Mouse (Mus musculus): ENCODE measurements around the gene Il3ra. TPM values are rescaled to one million over a fixed set of nuclear protein-coding genes. Genes with fewer than 3 reads are reported as not detected.
A peak's percentile ranks its signal among the peaks of the same experiment; 100 is the strongest.

Gene Il3ra
- total RNA-seq (2014; fragmentation: Nextera tagmentation) (2.7 and 7.4 TPM in 2 replicates), total RNA-seq (2017) (10.4 and 11.2 TPM in 2 replicates), polyA plus RNA-seq (2012) (97.2 and 105 TPM in 2 replicates)

- ATAC-seq (ENCODE audit: extremely low read depth, insufficient number of reproducible peaks, low FRiP score, poor library complexity, severe bottlenecking) (peak; percentile 59), DNase-seq (ENCODE audit: low spot score) (peak; percentile 77)
- H3K36me3 ChIP-seq (replicated peaks): peaks cover 37% of the 10 kb centered on the region
- H3K4me3 ChIP-seq (ENCODE audit: low read depth, low read length): peak within 1 kb of the TSS; percentile 79
- H3K9me3 ChIP-seq (replicated peaks): peaks cover 45% of the 10 kb centered on the region
- H3K27me3 ChIP-seq (ENCODE audit: insufficient read depth, low read length): no peaks in the 10 kb centered on the region
- TF ChIP-seq POLR2AphosphoS5 (IDR thresholded peaks at IDR 0.05; ENCODE audit: insufficient replicate concordance, low read depth, low read length) (no peak), CTCF (IDR thresholded peaks at IDR 0.05; ENCODE audit: low read depth, low read length) (no peak), TAL1 (conservative IDR thresholded peaks at IDR 0.05; ENCODE audit: low read depth, low read length) (no peak), GATA2 (IDR thresholded peaks at IDR 0.05; ENCODE audit: borderline replicate concordance, low read depth, low read length) (no peak), GATA1 (IDR thresholded peaks at IDR 0.05; ENCODE audit: borderline replicate concordance, low read length) (no peak)
- peaks cover 16% of the 10 kb centered on the region for H3K4me1 ChIP-seq (ENCODE audit: insufficient read depth, low read depth, low read length)
Measured at GRCm38 (mm10) chr14:14345948-14346812, at the start of gene Il3ra. Il3ra (plus strand) TSS chr14:14346275.

- no peak for ATAC-seq (ENCODE audit: extremely low read depth, insufficient number of reproducible peaks, low FRiP score, poor library complexity, severe bottlenecking)
- Histone ChIP-seq H3K9me3 (replicated peaks) (no peaks in the 10 kb centered on the region), H3K4me3 (ENCODE audit: low read depth, low read length) (no peak overlapping the region), H3K27me3 (ENCODE audit: insufficient read depth, low read length) (peaks cover 3% of the 10 kb centered on the region; the same call in 1 of the 2 replicates), H3K36me3 (replicated peaks) (no peaks in the 10 kb centered on the region), H3K4me1 (ENCODE audit: insufficient read depth, low read depth, low read length) (no peaks in the 10 kb centered on the region)
- TF ChIP-seq TAL1 (conservative IDR thresholded peaks at IDR 0.05; ENCODE audit: low read depth, low read length) (no peak), GATA1 (IDR thresholded peaks at IDR 0.05; ENCODE audit: borderline replicate concordance, low read length) (no peak), CTCF (IDR thresholded peaks at IDR 0.05; ENCODE audit: low read depth, low read length) (no peak), POLR2AphosphoS5 (IDR thresholded peaks at IDR 0.05; ENCODE audit: insufficient replicate concordance, low read depth, low read length) (no peak), GATA2 (IDR thresholded peaks at IDR 0.05; ENCODE audit: borderline replicate concordance, low read depth, low read length) (no peak)
- DNase-seq (ENCODE audit: low spot score): no peak
Measured at GRCm38 (mm10) chr14:14308938-14309337, 37.1 kb upstream of the Il3ra start.

GRCm38 (mm10) chr14:14309416-14309815 lies 36.7 kb upstream of the Il3ra start:
- H3K4me1 ChIP-seq (ENCODE audit: insufficient read depth, low read depth, low read length): no peaks in the 10 kb centered on the region
- no peak for TF ChIP-seq TAL1 (conservative IDR thresholded peaks at IDR 0.05; ENCODE audit: low read depth, low read length)
- no peak for TF ChIP-seq CTCF (IDR thresholded peaks at IDR 0.05; ENCODE audit: low read depth, low read length)
- no peak for TF ChIP-seq GATA1 (IDR thresholded peaks at IDR 0.05; ENCODE audit: borderline replicate concordance, low read length)
- no peak for TF ChIP-seq POLR2AphosphoS5 (IDR thresholded peaks at IDR 0.05; ENCODE audit: insufficient replicate concordance, low read depth, low read length)
- H3K9me3 ChIP-seq (replicated peaks): no peaks in the 10 kb centered on the region
- ATAC-seq (ENCODE audit: extremely low read depth, insufficient number of reproducible peaks, low FRiP score, poor library complexity, severe bottlenecking) (no peak), DNase-seq (ENCODE audit: low spot score) (no peak)
- H3K4me3 ChIP-seq (ENCODE audit: low read depth, low read length): no peak overlapping the region
- H3K27me3 ChIP-seq (ENCODE audit: insufficient read depth, low read length): peaks cover 3% of the 10 kb centered on the region; the same call in 1 of the 2 replicates
- no peaks in the 10 kb centered on the region for H3K36me3 ChIP-seq (replicated peaks)

GRCm38 (mm10) chr14:14322528-14322927 lies 23.5 kb upstream of the Il3ra start, which contains the start of gene Olfr31:
Olfr31 (plus strand) TSS chr14:14322828.
- no peaks in the 10 kb centered on the region for H3K36me3 ChIP-seq (replicated peaks)
- 0 out of 2 replicates have a peak, but pooled peaks cover 3% of the 10 kb centered on the region for H3K27me3 ChIP-seq (ENCODE audit: insufficient read depth, low read length)
- no peaks in the 10 kb centered on the region for H3K9me3 ChIP-seq (replicated peaks)
- no peak for DNase-seq (ENCODE audit: low spot score)
- no peak for ATAC-seq (ENCODE audit: extremely low read depth, insufficient number of reproducible peaks, low FRiP score, poor library complexity, severe bottlenecking)
- H3K4me3 ChIP-seq (ENCODE audit: low read depth, low read length): no peak within 1 kb of the TSS
- no peak for TF ChIP-seq CTCF (IDR thresholded peaks at IDR 0.05; ENCODE audit: low read depth, low read length)
- no peak for TF ChIP-seq GATA1 (IDR thresholded peaks at IDR 0.05; ENCODE audit: borderline replicate concordance, low read length)
- no peak for TF ChIP-seq POLR2AphosphoS5 (IDR thresholded peaks at IDR 0.05; ENCODE audit: insufficient replicate concordance, low read depth, low read length)
- TF ChIP-seq GATA2 (IDR thresholded peaks at IDR 0.05; ENCODE audit: borderline replicate concordance, low read depth, low read length): no peak
- no peak for TF ChIP-seq TAL1 (conservative IDR thresholded peaks at IDR 0.05; ENCODE audit: low read depth, low read length)
- H3K4me1 ChIP-seq (ENCODE audit: insufficient read depth, low read depth, low read length): no peaks in the 10 kb centered on the region

GRCm38 (mm10) chr14:14345113-14345871 lies 783 bp upstream of the Il3ra start:
- Histone ChIP-seq H3K9me3 (replicated peaks) (peaks cover 36% of the 10 kb centered on the region), H3K36me3 (replicated peaks) (peaks cover 28% of the 10 kb centered on the region), H3K4me3 (ENCODE audit: low read depth, low read length) (peak overlapping the region; percentile 79), H3K4me1 (ENCODE audit: insufficient read depth, low read depth, low read length) (peaks cover 16% of the 10 kb centered on the region), H3K27me3 (ENCODE audit: insufficient read depth, low read length) (no peaks in the 10 kb centered on the region)
- ATAC-seq (ENCODE audit: extremely low read depth, insufficient number of reproducible peaks, low FRiP score, poor library complexity, severe bottlenecking) (peak; percentile 72), DNase-seq (ENCODE audit: low spot score) (peak; percentile 82)
- TF ChIP-seq POLR2AphosphoS5 (IDR thresholded peaks at IDR 0.05; ENCODE audit: insufficient replicate concordance, low read depth, low read length): no peak
- 0 out of 2 replicates have a peak, but pooled peaks have one; percentile 13 for TF ChIP-seq CTCF (IDR thresholded peaks at IDR 0.05; ENCODE audit: low read depth, low read length)

GRCm38 (mm10) chr14:14346813-14347100 lies 682 bp downstream of the Il3ra start:
- DNase-seq (ENCODE audit: low spot score): no peak
- TF ChIP-seq GATA1 (IDR thresholded peaks at IDR 0.05; ENCODE audit: borderline replicate concordance, low read length) (no peak), GATA2 (IDR thresholded peaks at IDR 0.05; ENCODE audit: borderline replicate concordance, low read depth, low read length) (no peak), CTCF (IDR thresholded peaks at IDR 0.05; ENCODE audit: low read depth, low read length) (no peak), TAL1 (conservative IDR thresholded peaks at IDR 0.05; ENCODE audit: low read depth, low read length) (no peak), POLR2AphosphoS5 (IDR thresholded peaks at IDR 0.05; ENCODE audit: insufficient replicate concordance, low read depth, low read length) (no peak)
- Histone ChIP-seq H3K4me3 (ENCODE audit: low read depth, low read length) (peak overlapping the region; percentile 79), H3K36me3 (replicated peaks) (peaks cover 43% of the 10 kb centered on the region), H3K27me3 (ENCODE audit: insufficient read depth, low read length) (no peaks in the 10 kb centered on the region), H3K9me3 (replicated peaks) (peaks cover 51% of the 10 kb centered on the region), H3K4me1 (ENCODE audit: insufficient read depth, low read depth, low read length) (peaks cover 16% of the 10 kb centered on the region)
- no peak for ATAC-seq (ENCODE audit: extremely low read depth, insufficient number of reproducible peaks, low FRiP score, poor library complexity, severe bottlenecking)
